Mouse (Mus musculus) small intestine, adult 2 months (tissue): Measurements from ENCODE around the gene Nckap5l.
"Not testable (repeated sequence)": the region's sequence is repeated elsewhere in the genome, so short reads cannot be mapped to it uniquely, and the experiment has no call there.

ENCODE experiments used
- CTCF ChIP-seq: fragments of 200-500 bp; IDR thresholded peaks from 2 replicates; pipeline ENCODE4 v1.5.1; 2012; ENCODE audit warnings: low read depth, mild to moderate bottlenecking, control low read depth, inconsistent platforms, low read length, moderate library complexity, mixed read lengths; ENCODE audit not compliant: insufficient replicate concordance, insufficient read length; ENCODE audit errors: extremely low read depth
- POLR2A ChIP-seq: fragments of 200-500 bp; IDR thresholded peaks from 2 replicates; pipeline ENCODE4 v1.6.1; 2012; ENCODE audit warnings: low read depth, mild to moderate bottlenecking, control low read depth, inconsistent platforms, low read length, moderate library complexity

DNA sequence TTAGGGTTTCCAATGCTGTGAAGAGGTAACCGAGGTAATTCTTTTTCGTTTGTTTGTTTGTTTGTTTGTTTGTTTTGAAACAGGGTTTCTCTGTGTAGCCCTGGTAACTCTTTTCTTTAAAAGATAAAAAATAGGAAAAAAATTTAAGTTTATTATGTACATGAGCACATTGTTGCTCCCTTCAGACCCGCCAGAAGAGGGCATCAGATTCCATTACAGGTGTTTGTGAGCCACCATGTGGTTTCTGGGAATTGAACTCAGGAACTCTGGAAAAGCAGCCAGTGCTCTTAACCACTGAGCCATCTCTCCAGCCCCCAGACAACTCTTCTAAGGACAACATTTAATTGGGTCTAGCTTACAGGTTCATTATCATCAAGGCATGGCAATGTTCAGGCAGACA is 71.4 kb downstream of the Nckap5l start:
- TF ChIP-seq CTCF, POLR2A: not testable (repeated sequence)
